Comparison of ENCODE assay signal across 25 mouse cellular contexts in genomic region chr16:69105331-69105730, GRCm38 (mm10).
"Had no signal": no experiment of that assay in that cellular context is flagged by ENCODE, and none has a peak within 500 bp of the region (broad histone marks: within the 10 kb centered on the region; RNA-seq: fewer than 3 reads in every experiment).

No protein-coding gene starts in this region.

- H3K36me3 ChIP-seq: heart, embryonic 13.5 days; heart, embryonic 15.5 days; kidney, embryonic 15.5 days; limb, embryonic 13.5 days; limb, embryonic 15.5 days; liver, embryonic 12.5 days had no signal

- ATAC-seq: hindbrain, embryonic 16.5 days; intestine, embryonic 16.5 days; liver, embryonic 12.5 days had no signal

- H3K4me2 ChIP-seq: heart, embryonic 11.5 days; heart, embryonic 13.5 days; heart, embryonic 15.5 days; hindbrain, embryonic 14.5 days; kidney, embryonic 15.5 days; limb, embryonic 13.5 days; limb, embryonic 15.5 days; liver, embryonic 12.5 days had no signal

- H3K27me3 ChIP-seq: heart, embryonic 13.5 days; heart, embryonic 15.5 days; kidney, embryonic 15.5 days; limb, embryonic 13.5 days; limb, embryonic 15.5 days; liver, embryonic 12.5 days had no signal

- H3K4me1 ChIP-seq: heart, embryonic 13.5 days; heart, embryonic 15.5 days; kidney, embryonic 15.5 days; limb, embryonic 13.5 days; limb, embryonic 15.5 days; liver, embryonic 12.5 days had no signal

- H3K9ac ChIP-seq: heart, embryonic 13.5 days; heart, embryonic 15.5 days; hindbrain, embryonic 14.5 days; kidney, embryonic 15.5 days; limb, embryonic 13.5 days; limb, embryonic 15.5 days; liver, embryonic 12.5 days had no signal

- H3K27ac ChIP-seq: heart, adult 2 months; heart, embryonic 13.5 days; heart, embryonic 15.5 days; hindbrain, embryonic 14.5 days; kidney, embryonic 15.5 days; kidney, postnatal 0 days; limb, embryonic 13.5 days; limb, embryonic 15.5 days; liver, embryonic 12.5 days had no signal

- DNase-seq: gastrocnemius, postnatal 14 days; gastrocnemius, postnatal 36 days; heart, adult 11 months; heart, adult 2 months; heart, postnatal 14 days; heart, postnatal 36 days; kidney, adult 11 months; kidney, adult 2 months; kidney, adult 9 months; kidney, postnatal 14 days; kidney, postnatal 36 days; layer of hippocampus, adult 9-11 months; layer of hippocampus, postnatal 36 days; left cerebral cortex, postnatal 4 days had no signal

- H3K4me3 ChIP-seq: heart, adult 2 months; heart, embryonic 13.5 days; heart, embryonic 15.5 days; kidney, embryonic 15.5 days; limb, embryonic 13.5 days; limb, embryonic 15.5 days; liver, embryonic 12.5 days had no signal

- H3K9me3 ChIP-seq: heart, embryonic 13.5 days; heart, embryonic 15.5 days; kidney, embryonic 15.5 days; limb, embryonic 13.5 days; limb, embryonic 15.5 days; liver, embryonic 12.5 days had no signal
